Mouse (Mus musculus): ENCODE measurements around the gene Parp9.

- TF ChIP-seq CTCF (IDR thresholded peaks at IDR 0.05; ENCODE audit: low read depth): no peak
- no peak for TF ChIP-seq EP300 (IDR thresholded peaks at IDR 0.05; ENCODE audit: low read depth)
Measured at GRCm38 (mm10) chr16:35982902-35983516, 44.7 kb downstream of the Parp9 start.
